Comparison of ENCODE assay signal across 8 mouse cellular contexts in genomic region chr8:124257363-124257762, GRCm38 (mm10). TPM values are rescaled to one million over a fixed set of nuclear protein-coding genes. Genes with fewer than 3 reads are reported as not detected.
DNase-seq lines count a peak whose midpoint lies in the region; ATAC-seq and TF ChIP-seq lines count a peak whose summit lies in the region.

No protein-coding gene starts in this region.

- no peak overlapping the region for H3K27ac ChIP-seq in liver, postnatal 0 days (ENCODE audit: low read depth)
- H3K27ac ChIP-seq in liver, embryonic 11.5 days (ENCODE audit: low read depth, low read length), result no peak overlapping the region
- H3K27ac ChIP-seq in cortical plate, adult 2 months (ENCODE audit: insufficient read depth, low read length), result peak overlapping the region; percentile 33; the same call in 1 of the 2 replicates

- no peak for TF ChIP-seq POLR2A in cortical plate, adult 2 months (IDR thresholded peaks at IDR 0.05; ENCODE audit: extremely low read depth, insufficient read depth, low read length)

- H3K27me3 ChIP-seq in liver, postnatal 0 days (ENCODE audit: insufficient read depth, low read length), result no peaks in the 10 kb centered on the region
- no peaks in the 10 kb centered on the region for H3K27me3 ChIP-seq in liver, embryonic 11.5 days (replicated peaks; ENCODE audit: control insufficient read depth, insufficient read depth, low read length)

- DNase-seq in liver, postnatal 0 days, result peak; percentile 48
- no peak for DNase-seq in liver, embryonic 11.5 days (ENCODE audit: low spot score)
- DNase-seq in heart, adult 18-20 months, result peak; percentile 85 to 90
- DNase-seq in kidney, postnatal 10 days, result peak; percentile 90
- peak; percentile 91 for DNase-seq in lung, postnatal 10 days
- DNase-seq in right cerebral cortex, postnatal 4 days, result peak; percentile 55
- no peak for DNase-seq in thymus, adult 18-20 months

- no peak for TF ChIP-seq CTCF in liver, postnatal 0 days (IDR thresholded peaks at IDR 0.05; ENCODE audit: low read depth)
- no peak for TF ChIP-seq CTCF in cortical plate, adult 2 months (IDR thresholded peaks at IDR 0.05; ENCODE audit: extremely low read depth, insufficient read depth, low read length)

- ATAC-seq in liver, postnatal 0 days, result peak; percentile 25; the same call in 1 of the 2 replicates
- ATAC-seq in liver, embryonic 11.5 days (replicated peaks; ENCODE audit: low FRiP score), result no peak

- H3K9ac ChIP-seq in liver, postnatal 0 days (replicated peaks), result no peak overlapping the region
- H3K9ac ChIP-seq in liver, embryonic 11.5 days (ENCODE audit: low read depth, low read length), result no peak overlapping the region

- no peak for TF ChIP-seq EP300 in liver, postnatal 0 days (IDR thresholded peaks at IDR 0.05; ENCODE audit: low read depth)

- H3K9me3 ChIP-seq in liver, postnatal 0 days (ENCODE audit: low read length), result no peaks in the 10 kb centered on the region
- no peaks in the 10 kb centered on the region for H3K9me3 ChIP-seq in liver, embryonic 11.5 days (ENCODE audit: control insufficient read depth, low read length)

- no peak overlapping the region for H3K4me3 ChIP-seq in liver, postnatal 0 days (ENCODE audit: low read depth, low read length)
- H3K4me3 ChIP-seq in liver, embryonic 11.5 days (ENCODE audit: low read depth, low read length), result no peak overlapping the region
- H3K4me3 ChIP-seq in cortical plate, adult 2 months (ENCODE audit: insufficient read depth, low read length), result no peak overlapping the region

- H3K4me2 ChIP-seq in liver, postnatal 0 days (ENCODE audit: low read depth, low read length), result no peak overlapping the region
- H3K4me2 ChIP-seq in liver, embryonic 11.5 days, result no peak overlapping the region

- 62% methylated on average over 10 of the region's 10 CpGs for whole genome bisulfite sequencing in liver, postnatal 0 days (ENCODE audit: insufficient replicate concordance)
- WGBS in liver, embryonic 11.5 days, result 87% methylated on average over 10 of the region's 10 CpGs

- H3K4me1 ChIP-seq in liver, postnatal 0 days (ENCODE audit: insufficient read depth), result peaks cover 18% of the 10 kb centered on the region
- H3K4me1 ChIP-seq in liver, embryonic 11.5 days (replicated peaks; ENCODE audit: control insufficient read depth, insufficient read depth, low read length), result peaks cover 20% of the 10 kb centered on the region
- H3K4me1 ChIP-seq in cortical plate, adult 2 months (ENCODE audit: control insufficient read depth, insufficient read depth, low read length), result peaks cover 13% of the 10 kb centered on the region

- H3K36me3 ChIP-seq in liver, postnatal 0 days (replicated peaks; ENCODE audit: insufficient read depth, low read length), result no peaks in the 10 kb centered on the region
- H3K36me3 ChIP-seq in liver, embryonic 11.5 days (ENCODE audit: control insufficient read depth, insufficient read depth, low read length), result no peaks in the 10 kb centered on the region

RNA-seq across cellular contexts. Expression of gene Galnt2, which starts 26.2 kb away (rescaled TPM):
- polyA plus RNA-seq in liver, postnatal 0 days (2015; fragmentation: Nextera tagmentation; extraction: Ambion mirVana), result 23.3 and 23.5 TPM in 2 replicates
- 46.6 and 48.6 TPM in 2 replicates for polyA plus RNA-seq in liver, embryonic 11.5 days (2014; fragmentation: Nextera tagmentation; extraction: Ambion mirVana)
- 24.3 and 25.3 TPM in 2 replicates for polyA plus RNA-seq in cortical plate, adult 2 months (2012; rRNA removed)
- total RNA-seq in heart, adult 18-20 months (2021), result 10 to 100 TPM; 38.2 to 38.7 TPM

Comparison
In these comparisons a context has a peak if more than half of its experiments do, and no peak if none do; other contexts are left out.
1. DNase-seq: peak in liver, postnatal 0 days (single experiment), heart, adult 18-20 months (2 of 2), kidney, postnatal 10 days (single experiment), lung, postnatal 10 days (single experiment) and right cerebral cortex, postnatal 4 days (single experiment); none in liver, embryonic 11.5 days (single experiment) and thymus, adult 18-20 months (0 of 2).